Mouse (Mus musculus) C2C12 (cell line): ENCODE data around the gene Dmd. TPM values are rescaled to one million over a fixed set of nuclear protein-coding genes. Genes with fewer than 3 reads are reported as not detected.

ENCODE experiments used
- H3K27me3 ChIP-seq: one replicate; pipeline ENCODE4 v1.6.1; 2011; ENCODE audit not compliant: control insufficient read depth, insufficient read depth, insufficient read length
- H3K36me3 ChIP-seq: one replicate; pipeline ENCODE4 v1.6.1; 2011; ENCODE audit not compliant: control insufficient read depth, insufficient read depth
- H3K4me3 ChIP-seq: one replicate; pipeline ENCODE4 v1.5.1; 2011; ENCODE audit warnings: mild to moderate bottlenecking, control low read depth; ENCODE audit not compliant: poor library complexity, insufficient read depth, severe bottlenecking
- H3K79me2 ChIP-seq: one replicate; pipeline ENCODE4 v1.6.1; 2011; ENCODE audit not compliant: control insufficient read depth, insufficient read depth
- H3K79me3 ChIP-seq: one replicate; pipeline ENCODE4 v1.6.1; 2011; ENCODE audit warnings: low read depth, control low read depth
- H3ac ChIP-seq: one replicate; pipeline ENCODE3; 2011; ENCODE audit warnings: low read depth; ENCODE audit not compliant: control insufficient read depth, insufficient read length
- CEBPB ChIP-seq: IDR thresholded peaks from one replicate; pipeline ENCODE4 v1.6.1; 2011; ENCODE audit warnings: low read depth, mild to moderate bottlenecking, control low read depth, moderate library complexity
- CTCF ChIP-seq: IDR thresholded peaks from one replicate; pipeline ENCODE4 v1.5.1; 2011; ENCODE audit not compliant: control insufficient read depth, insufficient read depth, insufficient read length
- FOSL1 ChIP-seq: IDR thresholded peaks from one replicate; pipeline ENCODE4 v1.8.0; 2011; ENCODE audit warnings: mild to moderate bottlenecking, low read length; ENCODE audit not compliant: poor library complexity, insufficient read depth, severe bottlenecking
- MAX ChIP-seq: IDR thresholded peaks from one replicate; pipeline ENCODE4 v1.6.1; 2011; ENCODE audit warnings: mild to moderate bottlenecking, control low read depth
- MYOD1 ChIP-seq: IDR thresholded peaks from one replicate; pipeline ENCODE4 v1.6.1; 2011; ENCODE audit warnings: low read depth; ENCODE audit not compliant: control insufficient read depth, insufficient read length
- MYOG ChIP-seq: IDR thresholded peaks from one replicate; pipeline ENCODE4 v1.6.1; 2011; ENCODE audit not compliant: control insufficient read depth, insufficient read length; ENCODE audit errors: extremely low read depth
- USF1 ChIP-seq: IDR thresholded peaks from one replicate; pipeline ENCODE4 v1.6.1; 2011; ENCODE audit warnings: low read depth, mild to moderate bottlenecking, control low read depth, moderate library complexity
- polyA plus RNA-seq: library from polyadenylated mRNA; unstranded; fragments of >200 nt; fragmentation: generic; extraction: Trizol; gene quantifications from one replicate; pipeline ENCODE4 v1.2.1, GENCODE M21; 2012; ENCODE audit warnings: missing spikeins

Gene Dmd
- polyA plus RNA-seq, 1 experiment, result not detected

- no peaks in the 10 kb centered on the region for H3K36me3 ChIP-seq
- no peaks in the 10 kb centered on the region for H3K27me3 ChIP-seq
- no peak overlapping the region for H3K4me3 ChIP-seq
- no peaks in the 10 kb centered on the region for H3K79me3 ChIP-seq
- no peak overlapping the region for H3ac ChIP-seq
- TF ChIP-seq MYOD1, result no peak
- TF ChIP-seq MAX, result no peak
- no peak for TF ChIP-seq CTCF
- TF ChIP-seq MYOG, result no peak
- no peak for TF ChIP-seq USF1
- no peak for TF ChIP-seq FOSL1
- no peak for TF ChIP-seq CEBPB
- H3K79me2 ChIP-seq, result no peaks in the 10 kb centered on the region
Observed at GRCm38 (mm10) chrX:84436556-84436955, 1487.9 kb downstream of the Dmd start.

GRCm38 (mm10) chrX:84442996-84443395 lies 1494.3 kb downstream of the Dmd start:
- Histone ChIP-seq H3K36me3 (no peaks in the 10 kb centered on the region), H3K79me3 (no peaks in the 10 kb centered on the region), H3K4me3 (no peak overlapping the region), H3K27me3 (no peaks in the 10 kb centered on the region), H3ac (no peak overlapping the region), H3K79me2 (no peaks in the 10 kb centered on the region)
- no peak for TF ChIP-seq USF1

- TF ChIP-seq CTCF (no peak), FOSL1 (no peak), MYOD1 (no peak), MAX (no peak), CEBPB (no peak), MYOG (no peak), USF1 (no peak)
- Histone ChIP-seq H3K79me3 (no peaks in the 10 kb centered on the region), H3K27me3 (no peaks in the 10 kb centered on the region), H3K4me3 (no peak overlapping the region), H3K36me3 (no peaks in the 10 kb centered on the region), H3ac (no peak overlapping the region), H3K79me2 (no peaks in the 10 kb centered on the region)
Observed at GRCm38 (mm10) chrX:84443985-84444384, 1495.3 kb downstream of the Dmd start.

- no peaks in the 10 kb centered on the region for H3K36me3 ChIP-seq
- no peak for TF ChIP-seq MAX
- no peak for TF ChIP-seq CEBPB
- TF ChIP-seq FOSL1, result no peak
- TF ChIP-seq MYOG, result no peak
- TF ChIP-seq MYOD1, result no peak
- TF ChIP-seq USF1, result no peak
- no peak for TF ChIP-seq CTCF
- H3K27me3 ChIP-seq, result no peaks in the 10 kb centered on the region
- no peak overlapping the region for H3ac ChIP-seq
- no peak overlapping the region for H3K4me3 ChIP-seq
- no peaks in the 10 kb centered on the region for H3K79me3 ChIP-seq
- H3K79me2 ChIP-seq, result no peaks in the 10 kb centered on the region
Observed at GRCm38 (mm10) chrX:84444638-84445037, 1496.0 kb downstream of the Dmd start.

GRCm38 (mm10) chrX:84454473-84454872 lies 1505.8 kb downstream of the Dmd start:
- Histone ChIP-seq H3K27me3 (no peaks in the 10 kb centered on the region), H3K36me3 (no peaks in the 10 kb centered on the region), H3K79me2 (no peaks in the 10 kb centered on the region), H3K4me3 (no peak overlapping the region), H3K79me3 (no peaks in the 10 kb centered on the region), H3ac (no peak overlapping the region)
- TF ChIP-seq MAX (no peak), CTCF (no peak), MYOD1 (no peak), USF1 (no peak), CEBPB (no peak), FOSL1 (no peak), MYOG (no peak)

DNA sequence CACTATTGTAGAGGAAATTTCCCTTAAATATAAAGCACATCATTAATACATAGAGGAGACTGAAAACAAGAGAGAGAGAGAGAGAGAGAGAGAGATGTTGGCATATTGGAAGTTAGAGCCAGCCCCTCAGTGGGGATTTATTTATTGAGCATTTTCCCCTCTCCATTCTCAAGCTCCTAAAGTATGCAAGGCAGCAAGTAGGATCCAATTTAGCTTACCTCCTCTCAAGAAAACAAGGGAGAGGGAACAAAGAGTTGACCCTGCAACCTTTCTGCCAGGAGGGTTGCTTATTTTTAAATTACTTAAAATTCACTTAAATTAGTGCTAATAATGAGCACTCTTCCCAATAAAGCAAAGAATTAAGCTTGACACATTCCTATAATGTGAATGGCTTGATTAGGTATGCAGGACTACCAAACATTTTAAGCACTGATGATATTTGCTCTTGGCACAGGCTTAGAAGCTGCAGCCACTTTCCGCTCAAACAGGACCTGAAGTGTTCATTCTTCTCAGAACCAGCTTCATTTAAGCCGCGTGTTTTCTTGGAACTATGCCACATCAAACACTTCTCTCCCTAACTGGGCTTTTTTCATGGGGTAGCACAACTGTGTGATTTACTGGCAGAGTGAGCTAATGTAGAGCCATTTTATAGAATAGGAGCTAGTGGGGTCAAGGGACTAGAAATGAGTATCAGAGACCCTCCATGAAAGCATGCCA lies 1566.1 kb downstream of the Dmd start:
- Histone ChIP-seq H3K79me3 (no peaks in the 10 kb centered on the region), H3ac (no peak overlapping the region), H3K36me3 (no peaks in the 10 kb centered on the region), H3K79me2 (no peaks in the 10 kb centered on the region), H3K27me3 (no peaks in the 10 kb centered on the region), H3K4me3 (no peak overlapping the region)
- TF ChIP-seq MYOG (no peak), CTCF (no peak), FOSL1 (no peak), MYOD1 (no peak), USF1 (no peak), MAX (no peak), CEBPB (no peak)
